In genomic region chrX:135574958-135575628, GRCm38 (mm10) we compare ENCODE assay signal across 20 mouse cellular contexts. TPM values are rescaled to one million over a fixed set of nuclear protein-coding genes. Genes with fewer than 3 reads are reported as not detected.
DNase-seq lines count a peak whose midpoint lies in the region; ATAC-seq lines count a peak whose summit lies in the region.
"Not testable (repeated sequence)": the region's sequence is repeated elsewhere in the genome, so short reads cannot be mapped to it uniquely, and the experiment has no call there.
"Had no signal": no experiment of that assay in that cellular context is flagged by ENCODE, and none has a peak within 500 bp of the region (broad histone marks: within the 10 kb centered on the region; RNA-seq: fewer than 3 reads in every experiment).

No protein-coding gene starts in this region.

- H3K4me2 ChIP-seq in heart, embryonic 15.5 days, result not testable (repeated sequence)
- H3K4me2 ChIP-seq in liver, embryonic 13.5 days, result 0 out of 2 replicates have a peak overlapping the region, but pooled peaks have one; percentile 17

- H3K36me3 ChIP-seq in heart, embryonic 15.5 days; liver, embryonic 13.5 days: not testable (repeated sequence)

- H3K4me3 ChIP-seq in heart, embryonic 15.5 days; liver, embryonic 13.5 days (replicated peaks): not testable (repeated sequence)

- DNase-seq in heart, adult 11 months, result peak; percentile 51
- DNase-seq in kidney, adult 11 months, result peak; percentile 3
- DNase-seq in kidney, postnatal 10 days, result peak; percentile 10
- DNase-seq in liver, embryonic 13.5 days, result not testable (repeated sequence)

- peak overlapping the region; percentile 42 for H3K27ac ChIP-seq in heart, embryonic 15.5 days
- not testable (repeated sequence) for H3K27ac ChIP-seq in liver, embryonic 13.5 days

- not testable (repeated sequence) for H3K4me1 ChIP-seq in heart, embryonic 15.5 days (replicated peaks); liver, embryonic 13.5 days (replicated peaks)

- not testable (repeated sequence) for H3K9ac ChIP-seq in heart, embryonic 15.5 days; liver, embryonic 13.5 days

- H3K27me3 ChIP-seq in heart, embryonic 15.5 days; liver, embryonic 13.5 days: not testable (repeated sequence)

- not testable (repeated sequence) for H3K9me3 ChIP-seq in heart, embryonic 15.5 days (replicated peaks); liver, embryonic 13.5 days (replicated peaks)

- ATAC-seq in heart, embryonic 15.5 days (replicated peaks; ENCODE audit: insufficient number of reproducible peaks, insufficient read depth, low FRiP score, low read depth), result peak; percentile 50; the same call in 1 of the 2 replicates
- ATAC-seq in liver, embryonic 13.5 days (ENCODE audit: low read depth), result peak; percentile 81
- peak; percentile 62 for ATAC-seq in megakaryocyte progenitor cell, adult 5-6 weeks (replicated peaks; ENCODE audit: poor library complexity)

- 35% methylated on average over 9 of the region's 9 CpGs for WGBS in heart, embryonic 15.5 days
- 33% methylated on average over 9 of the region's 9 CpGs for WGBS in liver, embryonic 13.5 days (ENCODE audit: insufficient replicate concordance)

RNA-seq across cellular contexts. Expression of gene Nxf7, which starts 23.5 kb away (rescaled TPM):
- polyA plus RNA-seq in heart, embryonic 15.5 days (2015; fragmentation: Nextera tagmentation; extraction: Ambion mirVana), result 0.11 and 0.16 TPM in 2 replicates
- 0.14 TPM in 1 of 2 replicates, not detected in the other for polyA plus RNA-seq in liver, embryonic 13.5 days (2015; fragmentation: Nextera tagmentation; extraction: Ambion mirVana)
- total RNA-seq in megakaryocyte progenitor cell, adult 5-6 weeks (2015), result 0.66 and 1.0 TPM in 2 replicates
- 1.0 TPM in 1 of 2 replicates, not detected in the other for total RNA-seq in megakaryocyte progenitor cell, adult 5-6 weeks (2017)
- total RNA-seq: adrenal gland, postnatal 10 days; gastrocnemius, postnatal 25 days had no signal
- polyA plus RNA-seq: embryonic facial prominence, embryonic 13.5 days; erythroblast, embryonic 14.5 days; forebrain, embryonic 12.5 days; hindbrain, embryonic 14.5 days; limb, embryonic 13.5 days; midbrain, embryonic 14.5 days; neural tube, embryonic 12.5 days had no signal

RNA-seq across cellular contexts. Expression of gene Prame, which starts 52.4 kb away (rescaled TPM):
- polyA plus RNA-seq in heart, embryonic 15.5 days (2015; fragmentation: Nextera tagmentation; extraction: Ambion mirVana), result not detected in 2 replicates
- not detected in 2 replicates for polyA plus RNA-seq in liver, embryonic 13.5 days (2015; fragmentation: Nextera tagmentation; extraction: Ambion mirVana)
- not detected in 2 replicates for total RNA-seq in megakaryocyte progenitor cell, adult 5-6 weeks (2015)
- not detected in 2 replicates for total RNA-seq in megakaryocyte progenitor cell, adult 5-6 weeks (2017)
- total RNA-seq: adrenal gland, postnatal 10 days; gastrocnemius, postnatal 25 days; heart, adult 8-10 months; heart, postnatal 36 days; left cerebral cortex, postnatal 14 days had no signal
- polyA plus RNA-seq: C2C12; embryonic facial prominence, embryonic 13.5 days; erythroblast, embryonic 14.5 days; forebrain, embryonic 12.5 days; hindbrain, embryonic 14.5 days; inflammation-experienced regulatory T-cells, adult 6 months; midbrain, embryonic 14.5 days; neural tube, embryonic 12.5 days had no signal
